Mouse (Mus musculus): ENCODE measurements around the gene Flywch1. TPM values are rescaled to one million over a fixed set of nuclear protein-coding genes. Genes with fewer than 3 reads are reported as not detected.

The Flywch1 gene
- total RNA-seq, 4 experiments from 2014 or later, result 324 to 395 (median 358) TPM

- DNase-seq (ENCODE audit: low spot score in 2 of 2), result no peak
Observed at GRCm38 (mm10) chr17:23705525-23706104, 65.8 kb downstream of the Flywch1 start.

GRCm38 (mm10) chr17:23704741-23705140 lies 66.7 kb downstream of the Flywch1 start:
- DNase-seq (ENCODE audit: low spot score in 2 of 2), result peak in 1 of 2 experiments; percentile 30

GRCm38 (mm10) chr17:23703301-23703700 lies 68.1 kb downstream of the Flywch1 start:
- no peak for DNase-seq (ENCODE audit: low spot score in 2 of 2)

Other genes starting within 250 kb of the Flywch1 start
- gene Zfp213, start 207.4 kb downstream of the Flywch1 start, total RNA-seq (2022), result 1 to 10 TPM; 6.2 to 8.4 (median 7.1) TPM
- 10 to 100 TPM; 28.9 to 32.6 (median 31.6) TPM for gene Zfp13, start 172.1 kb downstream of the Flywch1 start, total RNA-seq (2022)
- not detected for gene Zscan10, start 170.7 kb downstream of the Flywch1 start, total RNA-seq (2022)
- under 1 TPM; 0.19 to 0.34 (median 0.26) TPM for gene Mmp25, start 126.3 kb downstream of the Flywch1 start, total RNA-seq (2022)
- not detected for gene Bicdl2, start 111.1 kb downstream of the Flywch1 start, total RNA-seq (2022)
- gene Hcfc1r1, start 98.0 kb downstream of the Flywch1 start, total RNA-seq (2022), result 100 to 1,000 TPM; 104 to 122 (median 108) TPM
- 1 to 10 TPM; 7.0 to 8.6 (median 7.4) TPM for gene Thoc6, start 97.7 kb downstream of the Flywch1 start, total RNA-seq (2022)
- 1 to 10 TPM; 6.4 to 9.8 (median 7.4) TPM for gene Tnfrsf12a, start 94.1 kb downstream of the Flywch1 start, total RNA-seq (2022)
- not detected for gene Cldn6, start 92.4 kb downstream of the Flywch1 start, total RNA-seq (2022)
- gene Cldn9, start 87.6 kb downstream of the Flywch1 start, total RNA-seq (2022), result under 1 TPM in 1 of 4 experiments, not detected in 3; 0.68 TPM
- under 1 TPM; 0.16 to 0.81 (median 0.32) TPM for gene 1520401A03Rik, start 48.8 kb downstream of the Flywch1 start, total RNA-seq (2022)
- gene Pkmyt1, start 45.3 kb downstream of the Flywch1 start, total RNA-seq (2022), result 1 to 10 TPM; 4.3 to 5.2 (median 4.7) TPM
- gene Paqr4, start 30.7 kb downstream of the Flywch1 start, total RNA-seq (2022), result 10 to 100 TPM; 53.1 to 56.9 (median 53.6) TPM
- 1 to 10 TPM in 1 of 4 experiments, under 1 TPM in 3; 0.51 to 1.3 (median 0.68) TPM for gene Kremen2, start 25.8 kb downstream of the Flywch1 start, total RNA-seq (2022)
- 10 to 100 TPM in 2 of 4 experiments, 1 to 10 TPM in 2; 8.1 to 11.7 (median 10.1) TPM for gene Flywch2, start 14.5 kb upstream of the Flywch1 start, total RNA-seq (2022)
- 100 to 1,000 TPM; 503 to 777 (median 666) TPM for gene Srrm2, start 18.9 kb upstream of the Flywch1 start, total RNA-seq (2022)
- gene Elob, start 57.5 kb upstream of the Flywch1 start, total RNA-seq (2022), result 100 to 1,000 TPM; 314 to 381 (median 345) TPM
- gene Prss33, start 64.5 kb upstream of the Flywch1 start, total RNA-seq (2022), result under 1 TPM in 1 of 4 experiments, not detected in 3; 0.38 TPM
- not detected for gene Prss32, start 72.3 kb upstream of the Flywch1 start, total RNA-seq (2022)
- gene Prss41, start 72.6 kb upstream of the Flywch1 start, total RNA-seq (2022), result 1 to 10 TPM; 1.8 to 2.3 (median 2.0) TPM
- gene Prss21, start 96.5 kb upstream of the Flywch1 start, total RNA-seq (2022), result not detected
- gene Dcpp1, start 109.3 kb upstream of the Flywch1 start, total RNA-seq (2022), result not detected
- not detected for gene Dcpp2, start 109.3 kb upstream of the Flywch1 start, total RNA-seq (2022)
- gene Dcpp3, start 145.9 kb upstream of the Flywch1 start, total RNA-seq (2022), result not detected
- not detected for gene Sbp, start 170.1 kb upstream of the Flywch1 start, total RNA-seq (2022)
- gene Sbpl, start 183.7 kb upstream of the Flywch1 start, total RNA-seq (2022), result not detected
- gene Prss30, start 209.0 kb upstream of the Flywch1 start, total RNA-seq (2022), result under 1 TPM in 1 of 4 experiments, not detected in 3; 0.45 TPM
- gene Prss22, start 226.5 kb upstream of the Flywch1 start, total RNA-seq (2022), result under 1 TPM in 1 of 4 experiments, not detected in 3; 0.33 TPM